Mouse (Mus musculus) CD4-positive helper T cell, adult 2 months (primary cell): ENCODE measurements around the gene Aox2.

Experiments
- DNase-seq: peaks from one replicate; pipeline ENCODE4 v3.0.0-alpha.2; 2012; ENCODE audit warnings: low read depth, missing footprints, low spot score

The Aox2 gene

DNA sequence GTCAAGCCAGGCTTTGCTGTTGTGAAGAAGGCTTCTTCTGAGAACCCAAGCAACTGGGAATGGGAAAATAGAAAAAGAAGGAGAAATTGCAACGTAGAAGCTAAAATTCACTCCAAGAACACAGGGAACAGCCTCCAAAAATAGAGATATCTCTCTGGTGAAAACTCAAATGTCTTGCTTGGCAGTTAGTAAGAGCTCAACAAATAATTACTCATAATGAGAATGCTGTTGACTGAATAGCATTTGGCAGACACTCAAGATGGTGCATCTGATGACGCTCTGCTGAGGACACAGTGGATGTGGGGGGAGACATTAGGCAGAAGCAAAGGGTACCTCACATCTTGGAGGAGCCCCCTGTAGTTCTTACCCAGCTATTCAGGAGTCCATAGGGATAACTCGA is 10.0 kb downstream of the Aox2 start:
- no peak for DNase-seq

DNA sequence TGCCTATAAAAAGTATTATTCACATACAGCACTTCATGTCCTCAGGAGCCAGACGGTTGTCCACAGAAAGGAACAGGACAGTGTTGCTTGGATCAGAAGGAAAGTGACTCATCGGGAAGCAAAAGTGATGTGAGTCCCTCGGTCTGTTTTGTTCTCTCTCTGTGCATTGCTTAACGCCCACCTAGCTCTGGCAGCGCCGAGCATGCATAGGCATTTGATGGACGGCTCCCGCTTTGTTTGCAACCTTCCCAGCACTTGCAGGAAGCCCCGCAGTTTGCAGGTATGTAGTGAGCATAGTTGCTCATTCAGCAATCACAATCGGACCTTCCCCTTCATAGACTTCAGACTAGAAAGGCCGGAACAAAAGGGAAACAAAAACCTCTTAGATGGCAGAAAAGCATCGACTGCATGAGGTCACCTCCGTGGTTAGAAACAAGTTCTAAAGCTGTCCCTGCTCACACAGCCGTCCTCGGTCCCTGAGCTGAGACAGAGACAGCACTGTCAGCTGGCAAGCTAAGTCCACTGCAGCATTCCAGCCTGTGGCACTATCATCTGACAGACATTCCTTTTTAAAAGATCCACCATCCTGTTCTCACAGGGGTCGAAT is 11.8 kb downstream of the Aox2 start:
- DNase-seq, result no peak

DNA sequence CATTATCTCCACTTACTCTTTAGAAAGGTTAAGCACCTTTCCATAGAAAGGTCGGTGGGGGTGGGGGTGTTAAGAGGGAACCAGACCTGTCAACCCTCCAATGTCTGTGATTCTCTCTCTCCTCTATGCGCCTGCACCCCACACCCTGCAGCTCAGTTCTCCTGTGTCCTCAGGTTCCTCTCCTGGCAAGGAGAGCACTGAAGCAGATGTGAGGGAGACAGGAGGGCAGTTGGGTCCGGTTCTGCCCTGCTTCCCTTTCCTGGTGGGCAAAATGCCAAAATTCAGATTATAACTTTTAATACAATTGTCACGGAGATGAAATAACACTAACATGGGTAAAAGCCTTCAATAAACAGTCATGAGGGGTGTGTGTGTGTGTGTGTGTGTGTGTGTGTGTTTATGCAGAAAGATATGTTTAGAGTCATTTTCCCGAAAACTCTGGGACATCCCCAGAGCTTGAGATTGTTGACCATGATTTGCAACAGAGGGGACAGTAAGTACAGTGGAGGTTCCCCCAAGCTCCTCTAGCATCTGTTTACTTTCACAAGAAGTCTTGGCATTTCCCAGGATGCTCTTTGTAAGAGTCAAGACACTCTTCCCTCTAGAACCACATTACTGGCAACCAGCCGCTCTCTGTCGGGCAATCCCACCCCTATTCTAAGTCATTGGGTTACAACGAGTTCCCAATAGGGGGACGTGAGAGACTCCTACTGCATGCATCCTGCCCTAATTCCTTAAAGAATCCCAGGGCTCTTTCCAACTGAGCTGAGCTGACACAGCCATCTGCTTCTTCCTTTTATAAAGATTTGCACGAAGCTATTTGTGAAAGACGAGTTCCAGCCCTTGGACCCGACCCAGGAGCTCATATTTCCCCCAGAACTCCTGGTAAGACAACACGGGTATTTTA is 13.5 kb downstream of the Aox2 start:
- DNase-seq, result no peak

DNA sequence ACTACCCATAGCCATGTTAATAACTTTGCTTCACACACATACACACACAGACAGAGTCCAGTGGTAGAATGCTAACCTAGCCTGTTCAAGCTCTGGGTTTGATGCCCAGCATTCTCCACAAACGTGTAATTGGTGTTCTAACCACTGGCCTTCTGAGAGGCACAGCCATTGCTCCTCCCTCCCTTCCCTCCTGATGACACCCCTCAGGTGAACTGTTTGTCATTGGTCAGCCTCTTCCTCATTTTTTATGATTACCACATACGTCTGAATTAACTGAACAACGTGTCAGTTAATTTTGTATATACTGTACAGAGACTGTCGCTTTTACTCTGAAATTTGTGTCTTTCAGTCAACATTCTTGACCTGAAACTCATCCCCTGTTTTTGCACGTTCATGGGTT is 16.6 kb downstream of the Aox2 start:
- DNase-seq, result no peak

DNA sequence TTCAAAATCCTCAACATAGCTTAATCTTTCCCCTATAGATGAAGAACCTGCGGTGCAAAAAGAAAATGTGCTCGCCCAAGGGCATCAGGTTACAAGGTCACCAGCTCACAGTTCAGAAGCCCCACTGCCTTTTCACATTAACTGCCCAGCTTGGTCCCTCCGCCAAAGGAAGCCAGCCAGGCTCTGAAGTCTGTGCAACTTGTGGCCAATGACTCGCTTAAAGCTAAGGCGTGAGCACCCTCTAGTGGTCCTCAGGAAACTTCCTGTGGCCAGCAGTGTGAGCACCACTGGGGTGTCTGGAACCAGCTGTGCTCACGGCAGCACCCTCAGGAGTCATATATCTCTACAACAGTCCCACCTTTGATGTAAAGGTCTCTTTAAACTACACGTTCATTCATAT is 18.2 kb downstream of the Aox2 start:
- DNase-seq, result peak; percentile 76

DNA sequence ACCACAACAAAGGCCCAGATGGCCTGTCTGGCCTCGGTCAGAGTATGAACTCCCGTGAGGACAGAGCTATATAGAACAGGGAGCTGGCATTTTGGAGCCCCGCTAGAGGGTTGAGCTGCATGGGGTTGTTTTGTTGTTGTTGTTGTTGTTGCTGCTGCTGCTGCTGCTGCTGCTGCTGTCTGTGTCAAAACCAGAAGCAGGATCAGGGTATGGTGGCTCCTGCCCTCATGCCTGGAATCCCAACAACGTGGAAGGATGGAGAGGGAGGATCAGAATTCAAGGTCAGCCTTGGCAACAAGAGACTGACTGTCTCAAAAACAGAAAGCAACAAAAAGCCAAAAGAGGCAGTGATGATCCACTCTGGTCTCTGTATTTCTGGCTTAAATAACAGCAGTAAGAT is 18.7 kb downstream of the Aox2 start:
- DNase-seq, result no peak

DNA sequence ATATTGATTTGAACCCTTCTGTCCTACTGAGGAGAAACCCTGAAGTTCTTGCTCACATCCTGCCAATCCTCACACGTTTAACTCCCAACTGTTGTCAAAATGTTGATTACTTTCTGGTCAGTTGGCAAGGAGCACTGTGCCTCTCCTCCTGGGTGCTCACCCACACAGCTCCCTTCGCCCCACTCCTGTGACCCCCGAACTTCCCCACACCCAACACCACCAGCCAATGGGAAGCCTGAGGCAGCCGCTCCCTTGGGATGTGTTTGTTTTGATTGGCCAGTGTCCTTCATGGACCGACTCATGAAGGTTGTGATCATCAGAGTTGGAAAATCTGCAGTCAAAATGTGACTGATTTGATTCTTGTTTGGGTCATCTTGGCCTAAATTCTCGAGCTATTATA is 20.2 kb downstream of the Aox2 start:
- DNase-seq, result no peak

DNA sequence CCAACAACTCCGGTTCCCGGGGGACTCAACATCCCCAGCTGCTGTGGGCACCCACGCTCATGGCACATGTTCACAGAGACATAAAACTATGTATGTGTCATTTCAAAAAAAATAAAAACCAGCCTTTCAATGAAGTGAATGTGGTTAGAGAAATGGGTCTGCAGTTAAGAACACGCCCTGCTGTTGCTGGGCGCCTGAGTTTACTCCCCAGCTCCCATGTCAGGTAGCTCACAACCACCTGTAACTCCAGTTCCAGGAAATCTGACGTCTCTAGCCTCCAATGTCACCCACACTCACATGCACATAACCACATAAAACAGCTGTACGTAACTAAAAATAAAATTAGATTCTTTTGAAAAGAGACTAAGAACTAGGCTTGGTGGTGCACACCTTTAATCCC is 22.9 kb downstream of the Aox2 start:
- DNase-seq, result peak; percentile 86

DNA sequence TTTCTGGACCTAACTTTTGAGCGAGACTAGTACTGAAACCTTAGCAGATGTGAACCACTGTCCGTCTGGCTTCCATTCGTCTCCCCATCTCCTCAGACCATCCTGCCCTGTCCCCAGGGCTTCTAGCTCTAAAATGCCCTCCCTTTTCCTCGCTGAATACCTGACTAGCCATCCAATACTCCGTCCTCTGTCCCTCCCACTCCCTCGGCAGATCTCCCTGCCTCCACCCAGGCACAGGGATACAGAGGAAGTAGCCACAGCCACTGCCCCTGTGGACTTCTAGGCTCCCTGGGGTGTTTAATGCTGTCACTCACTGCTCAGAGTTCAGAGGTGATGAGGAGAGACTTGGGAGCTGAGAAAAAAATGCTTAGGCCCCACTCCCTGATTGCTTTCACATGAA is 23.9 kb downstream of the Aox2 start:
- no peak for DNase-seq

DNA sequence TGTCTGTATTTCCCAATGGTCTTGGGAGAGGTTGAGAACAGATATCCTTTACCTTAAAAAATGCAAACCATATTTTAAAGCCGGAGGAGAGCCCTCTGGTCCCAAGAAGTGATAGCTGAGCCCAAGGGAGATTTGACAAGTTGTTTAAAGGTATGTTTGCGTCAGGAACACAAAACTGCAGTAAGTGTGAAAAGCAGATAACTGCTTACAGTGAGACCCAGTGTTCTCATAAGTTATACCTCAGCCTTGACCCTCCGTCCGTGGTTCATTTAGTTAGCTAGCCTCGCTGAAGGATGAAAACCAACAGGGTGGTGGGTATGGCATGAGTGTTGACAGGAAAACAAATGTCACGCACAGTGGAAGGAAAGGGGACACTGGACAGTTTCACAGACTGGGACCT is 24.9 kb downstream of the Aox2 start:
- no peak for DNase-seq

DNA sequence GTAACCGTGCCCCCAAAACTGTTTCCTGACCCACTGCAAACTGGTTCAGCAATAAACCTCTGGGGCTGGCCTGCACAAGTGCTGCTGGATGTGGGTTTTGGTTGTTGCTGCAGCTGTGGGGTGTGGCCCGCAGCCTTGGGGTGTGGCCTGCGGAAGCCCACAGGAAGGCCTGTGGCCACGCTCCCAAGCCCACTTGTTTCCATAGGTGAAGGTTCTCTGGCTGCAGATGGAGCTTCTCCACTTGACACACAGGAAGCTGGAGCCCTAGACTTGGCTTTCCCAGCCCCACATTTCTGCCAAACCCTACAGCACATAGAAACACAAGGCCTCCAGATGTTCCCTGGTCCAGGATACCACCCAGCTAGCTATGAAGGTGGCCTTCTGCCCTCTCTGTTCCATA is 25.6 kb downstream of the Aox2 start:
- peak; percentile 77 for DNase-seq

DNA sequence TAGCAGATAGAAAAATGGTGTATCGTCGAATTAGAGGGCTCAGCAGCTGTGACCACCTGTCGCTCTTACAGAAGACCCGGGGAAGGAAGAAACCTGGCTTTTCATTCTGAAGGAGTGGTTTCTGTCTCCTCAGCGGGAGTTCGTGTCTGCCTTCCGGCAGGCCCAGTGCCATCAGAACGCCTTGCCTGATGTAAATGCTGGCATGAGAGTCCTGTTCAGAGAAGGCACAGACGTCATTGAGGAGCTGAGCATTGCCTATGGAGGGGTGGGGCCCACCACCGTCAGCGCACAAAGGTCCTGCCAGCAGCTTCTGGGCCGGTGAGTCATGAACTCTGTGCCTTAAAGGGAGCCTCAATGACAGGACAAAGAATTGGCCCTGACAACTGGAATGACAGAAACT is 26.2 kb downstream of the Aox2 start:
- peak; percentile 66 for DNase-seq

DNA sequence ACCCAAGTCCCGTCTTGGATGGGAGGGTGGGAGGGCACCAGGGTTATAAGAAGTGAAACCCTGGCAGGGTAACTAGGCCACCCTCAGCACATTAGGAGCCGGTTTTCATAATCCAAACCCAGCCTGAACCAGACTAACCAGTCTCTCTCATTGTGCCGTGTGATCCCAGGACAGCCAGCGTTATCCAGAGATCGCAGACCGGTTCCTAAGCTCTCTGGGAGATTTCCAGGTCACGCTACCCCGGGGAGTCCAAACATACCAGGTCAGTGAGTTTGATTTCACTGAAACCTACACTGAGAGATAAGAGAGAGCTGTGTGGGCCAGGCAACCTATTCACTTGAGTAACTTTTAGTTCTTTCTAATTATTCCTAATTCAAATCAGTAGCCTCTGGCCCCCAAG is 29.1 kb downstream of the Aox2 start:
- DNase-seq, result no peak

DNA sequence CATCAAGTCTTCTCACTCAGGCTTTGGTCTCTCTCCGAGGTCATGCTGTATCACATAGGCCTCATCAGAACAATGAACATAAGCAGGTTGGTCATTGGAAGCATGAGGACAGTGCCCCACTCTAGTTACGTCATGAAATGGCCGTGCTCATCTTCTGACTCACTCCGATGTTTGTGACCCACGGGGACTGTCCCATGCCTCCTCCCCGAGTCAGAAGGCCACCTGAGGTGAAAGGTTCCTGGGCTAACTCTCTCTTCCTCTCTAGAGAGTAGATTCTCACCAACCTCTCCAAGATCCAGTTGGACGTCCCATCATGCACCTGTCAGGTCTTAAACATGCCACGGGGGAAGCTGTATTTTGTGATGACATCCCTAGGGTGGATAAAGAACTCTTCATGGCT is 30.5 kb downstream of the Aox2 start:
- DNase-seq, result no peak

DNA sequence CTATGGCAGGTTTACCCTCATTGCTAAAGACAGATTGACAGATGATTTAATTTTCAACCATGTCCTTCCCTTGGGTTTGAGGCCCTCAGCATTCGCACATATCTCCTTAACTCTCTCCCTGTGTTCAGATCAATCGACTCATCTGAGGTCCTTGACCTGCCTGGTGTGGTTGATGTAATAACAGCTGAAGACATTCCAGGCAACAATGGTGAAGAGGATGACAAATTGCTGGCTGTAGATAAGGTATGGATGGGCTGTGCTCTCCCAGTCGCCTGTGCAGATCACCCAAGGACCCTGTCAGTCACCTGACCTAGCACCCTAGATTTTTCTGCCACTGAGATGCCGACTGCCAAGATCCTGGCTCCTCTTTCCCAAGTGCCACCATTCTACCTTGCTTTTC is 31.7 kb downstream of the Aox2 start:
- no peak for DNase-seq

DNA sequence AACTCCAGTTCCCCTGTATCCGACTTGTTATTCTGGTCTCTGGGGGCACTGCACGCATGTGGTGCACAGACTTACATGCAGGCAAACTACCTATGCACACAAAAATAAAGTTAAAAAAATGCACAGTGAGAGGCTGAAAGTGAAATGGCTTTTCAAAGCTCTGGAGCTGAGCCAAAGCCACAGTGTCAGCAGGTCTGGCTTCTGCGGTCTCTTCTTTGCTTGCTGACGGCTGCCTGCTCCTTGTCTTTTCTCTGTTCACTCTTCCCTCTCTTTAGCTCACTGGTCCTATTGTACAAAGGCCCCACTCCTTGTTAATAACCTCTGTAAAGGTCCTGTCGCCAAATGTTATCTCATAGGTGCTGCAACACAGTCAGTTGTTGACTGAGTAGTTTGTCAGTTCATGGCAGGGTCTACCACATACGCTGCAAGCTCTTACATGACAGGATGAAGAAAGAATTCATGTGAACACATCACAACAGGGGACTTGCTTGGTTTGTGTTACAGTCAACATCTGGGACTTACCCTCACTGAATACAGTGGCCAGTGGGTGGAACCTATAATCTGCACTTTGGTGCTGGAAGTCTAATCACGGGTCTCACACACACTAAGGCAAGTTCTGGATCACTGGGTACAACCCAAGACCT is 33.2 kb downstream of the Aox2 start:
- DNase-seq, result peak; percentile 84

DNA sequence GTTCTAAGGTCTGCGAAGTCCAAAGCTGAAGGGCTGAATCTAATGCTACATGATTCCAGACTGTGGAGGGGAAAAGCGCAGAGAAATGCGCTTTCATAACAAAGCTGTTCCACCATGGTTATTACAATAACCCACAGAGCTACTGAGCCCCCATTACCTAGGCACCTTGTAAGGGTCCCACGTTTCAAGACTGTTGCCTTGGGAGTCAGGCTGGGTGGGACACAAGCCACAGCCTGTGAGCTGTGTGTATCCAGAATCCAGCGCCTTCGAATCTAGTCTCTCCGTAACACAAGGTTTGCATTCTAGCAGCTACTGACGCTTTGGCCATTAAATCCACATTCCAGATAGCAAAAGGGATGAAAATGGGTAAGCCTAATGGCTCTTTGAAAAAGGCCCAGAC is 35.0 kb downstream of the Aox2 start:
- no peak for DNase-seq

DNA sequence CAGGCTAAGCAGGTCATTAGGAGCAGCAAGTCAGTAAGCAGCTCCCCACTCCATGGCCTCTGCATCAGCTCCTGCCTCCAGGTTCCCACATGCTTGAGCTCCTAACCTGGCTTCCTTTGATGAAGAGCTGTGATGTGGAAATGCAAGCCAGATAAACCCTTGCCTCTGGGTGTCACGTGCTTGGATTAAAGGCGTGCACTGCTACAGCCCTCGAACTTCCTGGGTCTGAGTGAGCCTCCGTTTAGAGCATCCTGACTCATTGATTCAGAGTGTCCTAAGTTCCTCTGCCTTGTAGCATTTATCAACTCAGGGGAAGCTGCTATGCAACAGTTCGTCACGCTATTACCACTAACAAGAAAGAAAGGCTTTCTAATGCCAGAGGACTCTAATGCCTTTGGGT is 37.4 kb downstream of the Aox2 start:
- DNase-seq, result peak; percentile 47

DNA sequence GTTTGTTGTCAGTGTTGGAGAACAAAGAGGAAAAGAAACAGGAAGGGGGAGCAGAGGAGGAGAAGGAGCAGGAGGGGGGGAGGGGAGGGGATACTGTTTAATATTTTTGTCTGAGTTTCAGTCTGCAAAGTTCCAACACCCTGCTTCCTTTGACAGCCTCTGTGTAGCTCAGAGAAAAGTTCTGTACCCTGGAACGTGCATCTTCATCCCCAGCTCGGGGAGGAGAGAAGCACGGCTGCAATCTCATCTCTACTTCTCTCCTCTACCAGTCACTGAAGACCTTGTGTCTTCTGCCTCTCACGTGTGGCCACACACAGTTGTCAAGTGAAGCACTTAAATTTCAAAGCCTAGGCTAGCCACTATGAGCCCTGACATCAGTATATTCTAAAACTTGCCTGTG is 55.1 kb downstream of the Aox2 start:
- no peak for DNase-seq

DNA sequence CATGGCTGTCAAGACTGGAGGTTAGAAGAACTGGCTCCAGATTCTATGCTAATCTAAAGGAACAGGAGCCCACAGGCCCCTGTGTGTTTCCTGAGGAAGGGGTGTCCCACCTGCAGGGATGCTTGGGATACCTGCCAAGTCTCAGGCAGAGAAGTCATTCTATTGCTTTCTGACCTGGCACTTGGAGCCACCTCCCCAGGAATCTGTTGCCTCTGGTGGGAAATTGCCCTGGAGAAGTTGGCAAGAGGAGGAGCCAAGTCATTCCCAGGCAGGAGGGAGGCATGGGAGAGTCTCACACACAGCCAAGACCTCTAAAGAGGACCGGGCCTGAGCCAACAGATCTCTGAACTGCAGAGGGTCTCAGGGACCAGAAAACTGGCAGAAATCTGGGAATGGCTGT is 61.8 kb downstream of the Aox2 start:
- no peak for DNase-seq

DNA sequence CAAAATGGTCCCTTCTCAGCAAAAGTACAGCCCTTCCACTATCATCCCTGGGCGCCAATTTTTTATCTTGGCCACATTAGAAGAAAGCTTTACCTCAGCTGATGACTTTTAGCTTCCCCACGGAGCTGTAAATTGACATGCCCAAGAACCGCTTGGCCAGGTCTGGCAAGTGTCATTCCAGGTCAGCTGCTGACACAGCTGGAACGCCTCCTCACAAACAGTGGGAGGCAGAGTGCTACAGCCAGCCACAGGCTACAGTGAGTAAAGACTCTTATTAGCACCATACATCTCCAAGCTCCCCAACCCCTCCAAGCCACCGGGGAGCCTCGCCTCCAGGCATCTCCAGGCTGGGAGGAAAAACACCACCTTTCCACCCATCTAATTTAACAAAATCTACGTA is 63.5 kb downstream of the Aox2 start:
- DNase-seq, result no peak

DNA sequence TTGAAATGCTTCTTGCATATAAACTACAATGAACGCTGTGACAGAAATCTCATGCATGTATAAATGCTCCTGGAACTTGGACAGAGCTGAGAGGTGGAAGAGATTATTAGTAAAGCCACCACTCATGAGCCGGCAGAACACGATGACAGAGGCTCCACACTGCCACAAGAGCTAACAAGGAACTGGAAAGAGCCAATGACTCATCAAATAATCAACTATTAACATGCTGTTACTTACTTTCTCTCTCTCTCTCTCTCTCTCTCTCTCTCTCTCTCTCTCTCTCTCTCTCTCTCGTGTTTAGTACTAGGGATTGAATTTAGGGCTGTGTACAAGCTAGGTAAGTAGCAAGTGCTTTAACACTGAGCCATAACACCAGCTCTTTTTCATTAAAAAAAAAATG is 65.7 kb downstream of the Aox2 start:
- no peak for DNase-seq

DNA sequence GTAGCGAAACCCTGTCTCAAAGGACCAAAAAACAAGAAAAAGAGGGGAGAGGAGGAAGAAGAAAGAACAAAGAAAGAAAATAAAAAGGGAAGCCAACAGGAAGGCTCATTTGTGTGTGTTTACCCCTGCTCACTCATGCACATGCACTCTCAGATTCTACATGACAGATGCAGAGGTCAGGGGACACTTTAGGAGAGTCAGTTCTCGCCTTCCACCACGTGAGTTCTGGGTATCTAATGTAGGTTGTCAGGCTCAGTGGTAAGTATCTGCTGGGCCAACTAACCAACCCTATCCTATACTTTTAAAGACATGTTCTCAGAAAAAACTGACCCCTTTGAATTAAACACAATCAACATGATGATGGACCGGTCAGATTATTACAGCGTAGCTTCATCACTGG is 66.4 kb downstream of the Aox2 start:
- no peak for DNase-seq
